Mouse (Mus musculus): ENCODE results near the gene Tnrc6a.

The Tnrc6a gene

GRCm38 (mm10) chr7:123220633-123220942 is 96.9 kb downstream of the Tnrc6a start:
- DNase-seq (ENCODE audit: extremely low read depth, insufficient read length, low spot score) = no peak

- DNase-seq (ENCODE audit: extremely low read depth, insufficient read length, low spot score) = no peak
Observed at GRCm38 (mm10) chr7:123224076-123224475, 100.4 kb downstream of the Tnrc6a start.

- DNase-seq (ENCODE audit: extremely low read depth, insufficient read length, low spot score) = no peak
Observed at GRCm38 (mm10) chr7:123225159-123225558, 101.5 kb downstream of the Tnrc6a start.

- no peak for DNase-seq (ENCODE audit: extremely low read depth, insufficient read length, low spot score)
Observed at GRCm38 (mm10) chr7:123235449-123235848, 111.8 kb downstream of the Tnrc6a start.

- DNase-seq (ENCODE audit: extremely low read depth, insufficient read length, low spot score) = no peak
Observed at GRCm38 (mm10) chr7:123238621-123239020, 114.9 kb downstream of the Tnrc6a start.

GRCm38 (mm10) chr7:123240064-123240463 is 116.4 kb downstream of the Tnrc6a start:
- no peak for DNase-seq (ENCODE audit: extremely low read depth, insufficient read length, low spot score)

- DNase-seq (ENCODE audit: extremely low read depth, insufficient read length, low spot score) = no peak
Observed at GRCm38 (mm10) chr7:123242241-123242640, 118.6 kb downstream of the Tnrc6a start.

GRCm38 (mm10) chr7:123244833-123245232 is 121.1 kb downstream of the Tnrc6a start:
- no peak for DNase-seq (ENCODE audit: extremely low read depth, insufficient read length, low spot score)
